Mouse (Mus musculus) adrenal gland, adult 2 months (tissue): ENCODE results near the gene Katnbl1. TPM values are rescaled to one million over a fixed set of nuclear protein-coding genes. Genes with fewer than 3 reads are reported as not detected.

Experiments
- polyA plus RNA-seq: library from polyadenylated mRNA; depleted of rRNA; stranded (reverse); fragments of >200 nt; gene quantifications from 2 replicates; pipeline ENCODE4 v1.2.3, GENCODE M21; 2012; rRNA removed
- total RNA-seq, 2 experiments: library from RNA; stranded (reverse); gene quantifications; 2 replicates each; pipeline ENCODE4 v1.2.3; 2021

The Katnbl1 gene
- total and polyA plus RNA-seq, 3 experiments = 0.30 to 10.5 (median 10.4) TPM

Other genes starting within 250 kb of the Katnbl1 start
- not detected for gene Olfr1316, start 244.2 kb upstream of the Katnbl1 start, total RNA-seq
- not detected in 2 replicates for gene Olfr1316, start 244.2 kb upstream of the Katnbl1 start, polyA plus RNA-seq
- gene Olfr1317, start 238.9 kb upstream of the Katnbl1 start, total RNA-seq = not detected
- not detected in 2 replicates for gene Olfr1317, start 238.9 kb upstream of the Katnbl1 start, polyA plus RNA-seq
- not detected for gene Olfr1318, start 225.0 kb upstream of the Katnbl1 start, total RNA-seq
- not detected in 2 replicates for gene Olfr1318, start 225.0 kb upstream of the Katnbl1 start, polyA plus RNA-seq
- gene Lpcat4, start 139.7 kb upstream of the Katnbl1 start, total RNA-seq = 1 to 10 TPM; 5.1 to 9.2 TPM
- gene Lpcat4, start 139.7 kb upstream of the Katnbl1 start, polyA plus RNA-seq = 18.9 TPM in 2 replicates
- not detected for gene Nutm1, start 119.9 kb upstream of the Katnbl1 start, total RNA-seq
- gene Nutm1, start 119.9 kb upstream of the Katnbl1 start, polyA plus RNA-seq = not detected in 2 replicates
- gene Nop10, start 117.3 kb upstream of the Katnbl1 start, total RNA-seq = 100 to 1,000 TPM; 122 to 167 TPM
- gene Nop10, start 117.3 kb upstream of the Katnbl1 start, polyA plus RNA-seq = 46.6 and 57.7 TPM in 2 replicates
- 10 to 100 TPM; 33.4 to 35.1 TPM for gene Slc12a6, start 113.4 kb upstream of the Katnbl1 start, total RNA-seq
- 11.7 and 14.5 TPM in 2 replicates for gene Slc12a6, start 113.4 kb upstream of the Katnbl1 start, polyA plus RNA-seq
- gene Gm21985, start 112.9 kb upstream of the Katnbl1 start, total RNA-seq = under 1 TPM in 1 of 2 experiments, not detected in 1; 0.14 TPM
- not detected in 2 replicates for gene Gm21985, start 112.9 kb upstream of the Katnbl1 start, polyA plus RNA-seq
- gene Emc4, start 11.2 kb upstream of the Katnbl1 start, total RNA-seq = 10 to 100 TPM; 86.4 to 98.8 TPM
- gene Emc4, start 11.2 kb upstream of the Katnbl1 start, polyA plus RNA-seq = 71.4 and 74.1 TPM in 2 replicates
- gene Emc7, start 75.8 kb downstream of the Katnbl1 start, total RNA-seq = 10 to 100 TPM; 29.8 to 36.6 TPM
- 2.9 and 3.4 TPM in 2 replicates for gene Emc7, start 75.8 kb downstream of the Katnbl1 start, polyA plus RNA-seq
- gene Chrm5, start 101.6 kb downstream of the Katnbl1 start, total RNA-seq = not detected
- not detected in 2 replicates for gene Chrm5, start 101.6 kb downstream of the Katnbl1 start, polyA plus RNA-seq
- gene Aven, start 113.8 kb downstream of the Katnbl1 start, total RNA-seq = 10 to 100 TPM; 17.0 to 21.2 TPM
- gene Aven, start 113.8 kb downstream of the Katnbl1 start, polyA plus RNA-seq = 0.98 and 1.0 TPM in 2 replicates